Mouse (Mus musculus) C2C12 (cell line): ENCODE data around the gene Gja5. TPM values are rescaled to one million over a fixed set of nuclear protein-coding genes. Genes with fewer than 3 reads are reported as not detected.

Experiments
- H3K27me3 ChIP-seq: one replicate; pipeline ENCODE4 v1.6.1; 2011; ENCODE audit not compliant: control insufficient read depth, insufficient read depth, insufficient read length
- H3K36me3 ChIP-seq: one replicate; pipeline ENCODE4 v1.6.1; 2011; ENCODE audit not compliant: control insufficient read depth, insufficient read depth
- H3K4me3 ChIP-seq: one replicate; pipeline ENCODE4 v1.5.1; 2011; ENCODE audit warnings: mild to moderate bottlenecking, control low read depth; ENCODE audit not compliant: poor library complexity, insufficient read depth, severe bottlenecking
- H3K79me2 ChIP-seq: one replicate; pipeline ENCODE4 v1.6.1; 2011; ENCODE audit not compliant: control insufficient read depth, insufficient read depth
- H3K79me3 ChIP-seq: one replicate; pipeline ENCODE4 v1.6.1; 2011; ENCODE audit warnings: low read depth, control low read depth
- H3ac ChIP-seq: one replicate; pipeline ENCODE3; 2011; ENCODE audit warnings: low read depth; ENCODE audit not compliant: control insufficient read depth, insufficient read length
- CEBPB ChIP-seq: IDR thresholded peaks from one replicate; pipeline ENCODE4 v1.6.1; 2011; ENCODE audit warnings: low read depth, mild to moderate bottlenecking, control low read depth, moderate library complexity
- CTCF ChIP-seq: IDR thresholded peaks from one replicate; pipeline ENCODE4 v1.5.1; 2011; ENCODE audit not compliant: control insufficient read depth, insufficient read depth, insufficient read length
- FOSL1 ChIP-seq: IDR thresholded peaks from one replicate; pipeline ENCODE4 v1.8.0; 2011; ENCODE audit warnings: mild to moderate bottlenecking, low read length; ENCODE audit not compliant: poor library complexity, insufficient read depth, severe bottlenecking
- MAX ChIP-seq: IDR thresholded peaks from one replicate; pipeline ENCODE4 v1.6.1; 2011; ENCODE audit warnings: mild to moderate bottlenecking, control low read depth
- MYOD1 ChIP-seq: IDR thresholded peaks from one replicate; pipeline ENCODE4 v1.6.1; 2011; ENCODE audit warnings: low read depth; ENCODE audit not compliant: control insufficient read depth, insufficient read length
- MYOG ChIP-seq: IDR thresholded peaks from one replicate; pipeline ENCODE4 v1.6.1; 2011; ENCODE audit not compliant: control insufficient read depth, insufficient read length; ENCODE audit errors: extremely low read depth
- USF1 ChIP-seq: IDR thresholded peaks from one replicate; pipeline ENCODE4 v1.6.1; 2011; ENCODE audit warnings: low read depth, mild to moderate bottlenecking, control low read depth, moderate library complexity
- polyA plus RNA-seq: library from polyadenylated mRNA; unstranded; fragments of >200 nt; fragmentation: generic; extraction: Trizol; gene quantifications from one replicate; pipeline ENCODE4 v1.2.1, GENCODE M21; 2012; ENCODE audit warnings: missing spikeins

Gja5 gene
- polyA plus RNA-seq, 1 experiment: 0.12 TPM

DNA sequence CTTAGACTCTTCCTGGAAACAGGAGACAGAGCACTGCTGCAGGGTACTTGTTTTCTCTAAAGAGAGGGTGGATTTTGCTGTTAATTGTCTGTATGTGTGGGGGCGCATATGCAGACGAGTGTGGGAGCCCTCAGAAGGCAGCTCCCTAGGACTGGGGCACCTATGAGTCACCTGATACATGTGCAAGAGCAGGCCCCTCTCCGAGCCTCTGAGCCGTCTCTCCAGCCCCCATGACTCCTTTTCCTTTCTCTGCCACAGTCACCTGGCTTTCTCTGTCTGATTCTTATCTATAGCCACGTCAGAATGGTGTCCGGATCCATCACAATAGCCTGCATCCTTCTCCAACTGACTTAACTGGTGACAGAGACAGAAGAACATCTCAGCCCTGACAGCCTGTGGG is 22.9 kb upstream of the Gja5 start:
- Histone ChIP-seq H3K79me3 (no peaks in the 10 kb centered on the region), H3ac (no peak overlapping the region), H3K36me3 (peaks cover 17% of the 10 kb centered on the region), H3K4me3 (no peak overlapping the region), H3K79me2 (no peaks in the 10 kb centered on the region), H3K27me3 (no peaks in the 10 kb centered on the region)
- TF ChIP-seq MAX: no peak
- TF ChIP-seq FOSL1: no peak
- no peak for TF ChIP-seq USF1
- no peak for TF ChIP-seq CTCF
- no peak for TF ChIP-seq CEBPB
- no peak for TF ChIP-seq MYOG
- TF ChIP-seq MYOD1: no peak

- H3K27me3 ChIP-seq: no peaks in the 10 kb centered on the region
- H3ac ChIP-seq: no peak overlapping the region
- TF ChIP-seq MAX (no peak), MYOD1 (no peak), USF1 (no peak), CTCF (no peak), FOSL1 (no peak), MYOG (no peak), CEBPB (no peak)
- H3K4me3 ChIP-seq: no peak overlapping the region
- no peaks in the 10 kb centered on the region for H3K79me2 ChIP-seq
- peaks cover 15% of the 10 kb centered on the region for H3K36me3 ChIP-seq
- H3K79me3 ChIP-seq: no peaks in the 10 kb centered on the region
Measured at GRCm38 (mm10) chr3:96882061-96882849, 22.2 kb upstream of the Gja5 start.

DNA sequence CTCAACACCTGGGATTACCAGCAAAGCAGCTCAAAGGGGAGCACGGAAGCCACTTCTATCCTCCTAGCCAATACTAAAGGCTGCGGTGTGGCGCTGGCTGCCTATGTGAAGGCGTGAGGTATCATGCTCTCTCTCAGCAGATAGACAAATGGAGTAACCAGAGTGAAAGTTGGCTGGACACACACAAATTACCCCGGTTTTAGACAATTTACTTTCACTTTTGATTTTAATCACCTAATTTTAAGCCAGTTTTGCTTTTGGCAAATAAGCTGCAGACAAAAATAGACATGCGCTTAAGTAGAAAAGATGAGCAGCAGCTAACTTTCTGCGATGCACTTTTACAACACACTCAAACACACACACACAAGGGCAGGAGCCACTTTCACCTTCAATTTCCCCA is 20.8 kb upstream of the Gja5 start:
- H3ac ChIP-seq: no peak overlapping the region
- peaks cover 16% of the 10 kb centered on the region for H3K36me3 ChIP-seq
- no peaks in the 10 kb centered on the region for H3K79me2 ChIP-seq

GRCm38 (mm10) chr3:96902336-96902999 is 2.0 kb upstream of the Gja5 start:
- Histone ChIP-seq H3K4me3 (no peak overlapping the region), H3K79me3 (peaks cover 1% of the 10 kb centered on the region), H3K79me2 (peaks cover 12% of the 10 kb centered on the region), H3K36me3 (no peaks in the 10 kb centered on the region), H3ac (no peak overlapping the region), H3K27me3 (peaks cover 3% of the 10 kb centered on the region)
- TF ChIP-seq FOSL1: no peak
- TF ChIP-seq CTCF: no peak
- TF ChIP-seq USF1: no peak

More for the DNA sequence above, 20.8 kb upstream of the Gja5 start:
- no peaks in the 10 kb centered on the region for H3K79me3 ChIP-seq
- TF ChIP-seq MAX (no peak), USF1 (no peak), MYOG (no peak), CTCF (no peak), MYOD1 (no peak), FOSL1 (no peak), CEBPB (no peak)
- no peak overlapping the region for H3K4me3 ChIP-seq
- H3K27me3 ChIP-seq: no peaks in the 10 kb centered on the region

- peak within 1 kb of the TSS; percentile 85 for H3K4me3 ChIP-seq
- peaks cover 12% of the 10 kb centered on the region for H3K79me2 ChIP-seq
- TF ChIP-seq FOSL1 (no peak), MYOG (no peak), CTCF (no peak), MYOD1 (peak; percentile 45), USF1 (no peak), CEBPB (no peak), MAX (no peak)
- H3K27me3 ChIP-seq: peaks cover 3% of the 10 kb centered on the region
- no peaks in the 10 kb centered on the region for H3K36me3 ChIP-seq
- H3ac ChIP-seq: peak within 1 kb of the TSS; percentile 87
- peaks cover 1% of the 10 kb centered on the region for H3K79me3 ChIP-seq
Measured at GRCm38 (mm10) chr3:96904851-96905541, 503 bp downstream of the Gja5 start, which contains the start of gene Gpr89. TSS of gene Gpr89 (minus strand) at chr3:96905346.
